Mouse (Mus musculus) forelimb bud, embryonic 11.5 days (tissue): ENCODE measurements around the gene Idh3a.
"Not testable (repeated sequence)": the region's sequence is repeated elsewhere in the genome, so short reads cannot be mapped to it uniquely, and the experiment has no call there.

Experiments used
- DNase-seq: peaks from one replicate; pipeline ENCODE4 v3.0.0-alpha.2; 2012; ENCODE audit warnings: low read depth, low spot score

Gene Idh3a

DNA sequence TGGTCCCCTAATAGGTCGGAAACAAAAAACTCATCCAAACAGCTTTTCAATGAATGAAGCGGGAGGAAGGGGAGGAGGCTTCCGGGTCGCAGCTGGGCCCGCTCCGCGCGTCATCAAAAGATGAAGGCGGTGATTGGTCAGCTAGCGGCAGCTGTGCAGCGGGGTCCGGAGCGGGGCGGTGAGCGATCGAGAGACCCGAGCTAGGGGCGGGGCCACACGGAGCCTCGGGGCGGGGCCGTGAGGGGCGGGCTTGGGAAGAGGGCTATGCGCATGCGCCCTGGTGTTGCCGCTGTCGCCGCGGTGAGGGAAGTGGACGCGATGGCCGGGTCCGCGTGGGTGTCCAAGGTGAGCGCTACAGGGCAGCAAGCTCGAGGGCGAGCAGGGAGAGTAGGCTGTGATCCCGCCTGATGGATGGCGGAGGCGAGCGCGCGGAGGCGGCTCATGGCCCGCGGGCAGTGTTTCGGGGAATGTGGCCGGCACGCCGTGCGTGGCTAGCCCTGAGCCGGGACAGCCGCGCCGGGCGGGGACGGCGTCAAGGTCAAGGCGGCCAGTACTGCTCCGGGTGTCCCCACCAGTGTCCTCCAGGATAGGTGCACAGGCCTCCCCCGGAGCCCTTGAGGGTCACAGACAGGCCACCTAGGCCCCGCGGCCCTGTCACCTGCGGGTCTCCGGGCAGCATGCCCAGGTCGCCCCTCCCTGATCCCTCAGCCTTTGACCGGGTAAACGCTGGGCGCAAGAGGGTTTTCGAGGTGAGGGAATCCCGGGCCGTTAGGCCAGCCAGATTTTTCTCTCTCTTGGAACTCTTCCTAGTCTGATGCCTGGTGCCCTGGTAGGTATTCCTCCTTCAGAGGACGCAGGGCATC, at the start of gene Idh3a:
TSS of gene Idh3a (plus strand) at position 136 of the 863 bp plus-strand sequence.
- peak; percentile 96 for DNase-seq

GRCm38 (mm10) chr9:54537030-54537429, 49.1 kb upstream of the Idh3a start:
- DNase-seq: no peak

DNA sequence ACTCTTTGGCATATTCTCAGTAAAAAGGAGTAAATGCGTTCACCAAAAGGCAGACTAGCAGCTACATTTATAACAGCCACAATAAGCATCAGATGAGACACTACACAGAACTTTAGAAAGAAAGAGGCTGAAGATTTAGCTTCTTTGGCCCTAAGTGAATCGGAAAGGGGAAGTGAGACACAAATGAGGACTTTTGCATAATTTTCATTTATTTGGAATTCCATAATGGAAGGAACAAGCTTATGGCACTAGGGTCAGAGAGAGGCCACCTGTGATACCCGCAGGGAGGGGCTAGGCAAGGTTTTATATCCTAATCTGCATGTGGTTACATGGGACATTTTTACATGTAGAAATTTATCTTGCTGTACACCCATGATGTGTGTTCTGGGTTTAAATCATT, 48.7 kb upstream of the Idh3a start:
- DNase-seq: no peak

DNA sequence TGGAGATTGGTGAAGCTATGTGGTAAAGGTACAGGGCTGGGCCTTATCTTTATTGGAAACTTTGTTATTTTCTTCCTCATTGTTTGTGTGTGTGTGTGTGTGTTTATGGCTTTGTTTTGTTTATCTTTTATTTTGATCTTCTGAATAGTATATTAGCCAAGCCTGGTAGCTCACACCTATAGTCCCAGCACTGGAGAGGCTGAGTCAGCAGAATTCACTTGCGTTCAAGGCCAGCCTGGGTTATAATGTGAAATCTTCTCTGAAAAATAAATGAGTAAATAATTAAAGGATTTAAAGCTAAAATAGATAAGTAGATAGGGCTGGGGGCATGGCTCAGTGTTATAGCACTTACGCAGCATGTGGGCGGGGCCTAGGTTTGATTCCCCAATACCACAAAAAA, 47.9 kb upstream of the Idh3a start:
- no peak for DNase-seq

DNA sequence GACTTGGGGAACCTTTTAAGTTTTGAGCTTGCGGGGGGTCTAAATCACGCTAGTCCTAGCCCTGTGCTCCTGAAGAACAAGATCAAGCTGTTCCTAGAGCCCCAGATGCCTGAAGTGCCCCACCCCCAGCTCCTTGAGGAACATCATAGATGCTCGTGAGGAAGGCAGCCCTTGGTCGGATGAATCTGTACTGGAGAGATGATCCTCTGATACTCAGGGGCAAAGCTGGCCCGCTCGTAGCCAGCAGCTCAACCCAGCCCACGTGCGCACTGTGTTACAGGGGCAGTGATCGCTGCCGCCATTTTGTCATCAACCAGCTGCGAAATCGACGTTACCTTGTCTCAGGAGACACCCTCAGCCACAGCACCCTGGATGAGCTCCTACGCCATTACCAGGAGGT, 47.5 kb upstream of the Idh3a start, which contains the start of gene Sh2d7:
TSS of gene Sh2d7 (plus strand) at position 301 of the 400 bp plus-strand sequence.
- DNase-seq: no peak

- DNase-seq: no peak
These were observed 45.3 kb upstream of the Idh3a start for GRCm38 (mm10) chr9:54540801-54541200.

DNA sequence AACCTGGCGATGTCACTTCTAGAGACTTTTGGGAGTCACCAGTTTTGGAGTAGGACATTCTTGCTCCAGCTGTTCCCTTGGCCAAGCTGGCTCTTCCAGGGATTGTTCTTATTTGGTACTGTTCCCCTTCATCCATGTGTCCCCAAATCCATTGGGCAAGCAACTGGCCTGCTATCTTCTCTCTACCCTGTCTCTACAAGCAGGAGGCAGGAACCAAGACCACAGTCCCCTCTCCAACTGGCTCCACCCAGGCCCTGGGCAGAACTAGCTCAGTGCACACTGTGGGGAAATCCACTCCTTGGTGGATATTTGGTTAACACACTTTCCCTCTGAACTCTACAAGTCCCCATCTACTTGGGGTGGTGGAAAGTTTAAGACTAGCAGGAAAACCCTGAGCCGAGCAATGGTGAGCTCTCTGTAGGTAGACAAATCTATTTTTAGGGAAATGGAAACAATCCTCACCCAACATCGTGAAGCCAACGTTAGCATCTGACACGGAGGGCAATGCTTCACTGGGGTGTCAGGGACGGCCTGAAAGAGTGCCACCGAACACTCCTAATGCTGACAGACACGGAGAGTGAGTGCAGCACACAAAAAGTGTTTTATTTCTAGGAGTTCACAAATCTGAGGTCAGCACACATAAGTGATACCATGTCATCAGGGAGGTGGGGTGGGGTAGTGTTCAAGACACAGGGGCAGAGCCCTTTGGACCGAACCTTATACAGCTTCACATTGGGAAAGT, 41.8 kb upstream of the Idh3a start:
- DNase-seq: no peak

DNA sequence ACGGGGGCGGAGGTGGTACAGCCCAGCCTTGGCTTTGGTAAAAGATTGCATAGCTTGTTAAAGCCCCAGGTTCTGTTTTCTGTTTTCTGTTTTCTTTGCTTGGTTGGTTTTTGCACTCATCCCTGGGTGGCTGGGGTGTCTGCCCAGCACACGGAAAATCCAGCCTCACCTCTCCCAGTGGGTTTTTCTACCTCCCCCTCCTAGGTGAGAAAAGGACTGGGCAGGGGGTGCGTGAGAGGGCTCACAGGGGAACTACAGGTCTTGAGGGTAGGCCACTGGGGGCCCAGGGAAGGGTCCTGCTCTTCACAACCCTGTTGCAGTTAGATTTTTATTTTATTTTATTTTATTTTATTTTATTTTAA, 41.2 kb upstream of the Idh3a start:
- no peak for DNase-seq

DNA sequence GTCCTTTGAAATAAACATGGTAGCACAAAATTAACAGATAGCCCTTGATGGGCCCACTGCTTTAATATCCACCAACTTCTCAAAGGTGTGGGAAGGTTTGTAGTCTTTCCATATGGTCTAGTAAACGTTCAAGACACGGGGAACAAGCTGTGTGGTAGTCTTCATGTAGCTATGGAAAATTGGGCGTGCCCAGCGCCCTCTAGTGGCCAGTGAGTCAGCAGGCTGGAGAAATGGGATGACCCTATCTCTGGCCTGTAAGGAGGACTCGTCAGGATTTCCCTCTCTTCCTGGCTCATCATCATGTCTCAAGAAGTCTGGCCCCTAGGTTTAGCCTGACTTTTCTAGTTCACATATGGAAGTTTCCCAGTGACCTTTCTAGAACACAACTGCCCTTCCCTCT, 38.6 kb upstream of the Idh3a start:
- peak; percentile 49 for DNase-seq

- DNase-seq: no peak
These were observed 36.7 kb upstream of the Idh3a start for GRCm38 (mm10) chr9:54549433-54549832.

DNA sequence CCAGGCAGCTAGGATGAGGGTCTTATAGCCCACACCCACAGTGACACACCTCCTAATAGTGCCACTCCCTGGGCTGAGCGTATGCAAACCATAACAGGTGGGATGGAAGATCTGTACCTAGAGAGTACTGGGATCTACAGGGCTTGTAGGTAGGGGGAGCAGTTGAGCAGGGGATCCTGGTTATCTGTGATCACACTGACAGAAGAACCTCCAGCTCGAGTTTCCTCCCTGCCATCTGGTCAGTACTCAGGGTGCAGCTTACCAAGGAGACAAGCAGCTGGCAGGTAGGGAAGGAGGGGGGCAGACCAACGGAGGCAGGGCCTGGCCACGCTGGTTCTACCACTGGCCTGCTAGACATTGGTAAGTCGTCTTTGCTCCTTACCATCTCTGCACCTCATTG, 33.7 kb upstream of the Idh3a start:
- DNase-seq: no peak

- DNase-seq: no peak
These were observed 31.1 kb upstream of the Idh3a start for GRCm38 (mm10) chr9:54555044-54555443.

GRCm38 (mm10) chr9:54558731-54559130, 27.4 kb upstream of the Idh3a start:
- DNase-seq: no peak

DNA sequence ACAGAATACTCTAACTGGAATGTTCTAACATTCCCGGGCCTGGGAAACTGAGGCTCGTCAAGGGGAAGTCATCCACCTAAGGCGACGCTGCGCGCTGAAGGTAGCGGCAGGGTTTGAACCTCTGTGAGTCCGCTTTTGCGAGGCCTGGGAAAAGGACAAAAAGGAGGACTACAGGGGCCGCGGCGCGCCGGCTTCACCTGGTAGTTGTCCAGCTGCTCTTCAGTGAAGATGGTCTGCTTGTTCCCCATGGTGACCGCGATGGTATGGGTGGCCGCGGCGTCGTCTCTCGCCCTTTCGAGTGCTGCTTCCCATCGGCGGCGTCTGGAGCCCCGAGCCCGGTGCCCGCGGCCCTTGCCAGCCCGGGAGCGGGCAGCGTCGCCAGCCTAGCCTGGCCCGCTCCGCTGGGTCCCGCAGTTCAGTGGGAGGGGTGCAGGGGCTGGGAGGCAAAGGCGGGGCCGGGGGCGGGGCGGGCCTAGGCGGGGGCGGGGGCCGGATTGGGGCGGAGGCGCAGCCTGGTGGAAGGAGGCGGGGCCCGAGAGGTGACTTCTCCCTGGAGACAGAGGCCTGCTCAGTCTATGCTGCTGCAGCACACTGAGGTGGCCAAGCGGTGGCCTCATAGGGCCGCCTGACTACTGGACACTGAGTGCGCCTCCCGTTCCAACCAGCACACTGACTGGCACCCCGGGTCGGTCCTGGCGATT, 26.2 kb upstream of the Idh3a start, which contains the start of gene Cib2:
TSS of gene Cib2 (minus strand) at position 448 of the 701 bp plus-strand sequence.
- DNase-seq: peak; percentile 68

- DNase-seq: no peak
These were observed 25.1 kb upstream of the Idh3a start for GRCm38 (mm10) chr9:54560831-54561601.

DNA sequence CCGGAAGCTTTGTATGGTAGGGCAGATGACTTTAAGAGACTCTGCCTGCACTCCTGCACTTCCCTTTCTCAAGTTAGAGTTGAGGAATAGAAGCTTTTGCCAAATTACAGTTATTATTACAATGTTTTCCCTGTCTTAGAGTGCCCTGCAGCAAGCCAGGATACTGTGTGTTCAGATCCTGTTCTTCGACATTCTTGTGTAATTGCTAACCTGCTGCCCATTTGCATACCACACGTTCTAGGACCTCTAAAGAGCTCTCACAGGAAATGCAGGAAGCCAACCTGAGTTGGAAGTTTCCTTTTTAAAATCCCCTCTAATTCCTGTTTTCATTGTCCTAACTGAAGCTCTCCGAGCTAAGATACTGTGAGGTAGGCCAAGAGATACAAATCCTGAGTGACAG, 19.2 kb upstream of the Idh3a start:
- no peak for DNase-seq

DNA sequence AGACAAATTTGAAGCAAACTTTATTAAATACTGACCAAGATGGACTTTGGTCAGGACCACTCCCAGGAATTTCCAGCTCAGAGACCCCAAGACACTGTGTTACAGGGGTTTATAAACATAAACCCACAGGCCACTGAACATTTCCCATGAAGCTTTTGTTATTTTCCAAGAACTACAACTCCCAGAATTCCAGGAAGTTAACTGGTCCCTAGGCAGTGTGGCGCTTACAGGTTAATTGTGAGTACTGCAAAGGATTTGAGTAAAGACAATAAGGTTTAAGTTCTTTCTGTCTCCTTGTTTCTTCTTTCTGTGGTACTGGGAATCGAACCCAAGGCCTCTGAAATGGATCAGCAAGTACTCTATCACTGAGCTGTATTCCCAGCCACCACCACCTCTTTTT, 17.4 kb upstream of the Idh3a start:
- DNase-seq: no peak

GRCm38 (mm10) chr9:54571130-54571839, 14.8 kb upstream of the Idh3a start:
- DNase-seq: no peak

DNA sequence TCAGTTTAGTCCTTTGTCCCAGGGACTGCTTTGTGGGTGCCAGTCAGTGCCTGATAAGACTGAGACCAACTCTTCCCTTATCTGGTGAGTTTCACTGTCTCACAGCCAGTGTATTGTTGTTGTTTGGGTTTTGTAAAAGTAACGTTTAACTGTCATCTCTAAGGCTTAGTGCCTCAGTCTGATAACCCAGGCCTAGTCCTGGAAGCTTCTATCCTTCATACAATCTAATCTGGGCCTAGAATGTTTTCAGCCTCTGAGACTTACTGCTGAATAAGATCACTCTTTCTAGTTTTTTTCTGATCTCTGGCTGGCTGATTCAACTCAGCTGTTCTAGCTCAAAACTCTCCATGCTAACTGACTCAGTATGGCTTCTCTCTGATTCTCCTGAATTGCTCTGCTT, 2.4 kb upstream of the Idh3a start:
- DNase-seq: no peak

DNA sequence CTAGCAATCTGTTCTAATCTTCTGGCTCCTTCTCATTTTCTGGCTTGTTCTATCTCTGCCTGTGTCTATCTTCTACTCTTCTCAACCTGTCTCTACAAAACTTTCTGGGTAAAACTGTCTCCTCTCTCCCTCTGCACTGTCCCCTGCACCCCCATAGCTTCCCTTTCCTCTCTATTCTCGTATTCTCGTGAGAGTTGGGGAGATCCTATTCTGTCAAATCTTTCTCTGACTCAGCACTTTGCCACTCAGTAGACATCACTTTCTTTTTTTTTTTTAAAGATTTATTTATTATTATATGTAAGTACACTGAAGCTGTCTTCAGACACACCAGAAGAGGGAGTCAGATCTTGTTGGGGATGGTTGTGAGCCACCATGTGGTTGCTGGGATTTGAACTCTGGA, 2.0 kb upstream of the Idh3a start:
- not testable (repeated sequence) for DNase-seq

DNA sequence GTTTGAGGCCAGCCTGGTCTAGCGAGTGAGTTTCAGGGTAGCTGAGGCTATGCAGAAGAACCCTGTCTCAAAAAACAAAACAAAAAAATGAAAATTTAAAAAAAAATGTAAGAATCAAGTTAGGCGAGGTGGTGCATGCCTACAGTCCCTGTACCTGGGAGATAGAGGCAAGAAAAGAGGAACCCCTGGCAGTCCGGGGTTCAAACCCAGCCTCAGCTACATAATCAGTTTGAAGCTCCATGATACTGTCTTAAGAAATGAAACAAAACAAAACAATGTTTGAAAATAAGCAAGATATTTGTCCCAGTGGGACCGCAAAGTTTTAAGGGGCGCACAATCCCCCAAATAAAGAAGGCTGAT, 315 bp upstream of the Idh3a start:
- DNase-seq: no peak
